Mouse (Mus musculus) 3T3-L1 (cell line): ENCODE measurements at regions not wholly inside any gene's neighbourhood (a gene's known extent, or its start where the extent isn't known, plus 50 kb on each side); places are given as distances from the start of the nearest gene placed in this dataset.
A peak's percentile ranks its signal among the peaks of the same experiment; 100 is the strongest.

ENCODE experiments used
- DNase-seq: peaks from one replicate; pipeline ENCODE4 v3.0.0-alpha.2; 2015; ENCODE audit warnings: low read depth, low spot score

GRCm38 (mm10) chrX:143462632-143463031, 55.8 kb upstream of the Pak3 start:
- DNase-seq, result peak; percentile 61

- DNase-seq, result peak; percentile 43
These were observed 54.7 kb upstream of the Chrdl1 start for GRCm38 (mm10) chrX:143448636-143449346.

- peak; percentile 75 for DNase-seq
These were observed 50.5 kb upstream of the Chrdl1 start for GRCm38 (mm10) chrX:143444581-143444980.
